Mouse (Mus musculus): ENCODE measurements at regions not wholly inside any gene's neighbourhood (a gene's known extent, or its start where the extent isn't known, plus 50 kb on each side); places are given as distances from the start of the nearest gene placed in this dataset.

GRCm38 (mm10) chr10:111914231-111914630, 58.2 kb upstream of the Krr1 start:
- DNase-seq (ENCODE audit: low spot score) (no peak), ATAC-seq (ENCODE audit: insufficient read depth, low read depth) (no peak)
- WGBS = 84% methylated on average over 4 of the region's 4 CpGs
- no peaks in the 10 kb centered on the region for H3K4me1 ChIP-seq (ENCODE audit: control insufficient read depth, insufficient read depth)
- peaks cover 9% of the 10 kb centered on the region; the same call in 1 of the 2 replicates for H3K9me3 ChIP-seq (replicated peaks; ENCODE audit: control insufficient read depth, low read length)
- H3K27me3 ChIP-seq (ENCODE audit: control insufficient read depth, insufficient read depth, low read length) = no peaks in the 10 kb centered on the region
- no peaks in the 10 kb centered on the region for H3K36me3 ChIP-seq (replicated peaks; ENCODE audit: control insufficient read depth, insufficient read depth, low read length)
- no peak overlapping the region for H3K4me2 ChIP-seq (ENCODE audit: low read depth, low read length)
- TF ChIP-seq CTCF (IDR thresholded peaks at IDR 0.05; ENCODE audit: low read depth) = no peak
- TF ChIP-seq EP300 (IDR thresholded peaks at IDR 0.05; ENCODE audit: low read depth) = no peak
- H3K9ac ChIP-seq (replicated peaks; ENCODE audit: low read depth, low read length) = no peak overlapping the region
- no peak overlapping the region for H3K4me3 ChIP-seq (ENCODE audit: low read depth, low read length)
- H3K27ac ChIP-seq (ENCODE audit: low read depth) = no peak overlapping the region

- ATAC-seq (ENCODE audit: insufficient read depth, low read depth) = no peak
Observed at GRCm38 (mm10) chr10:111918071-111918507, 54.4 kb upstream of the Krr1 start.

GRCm38 (mm10) chr10:111919475-111919874, 53.0 kb upstream of the Krr1 start:
- no peak overlapping the region for H3K9ac ChIP-seq (replicated peaks; ENCODE audit: low read depth, low read length)
- DNase-seq (ENCODE audit: low spot score) (no peak), ATAC-seq (ENCODE audit: insufficient read depth, low read depth) (no peak)
- no peak overlapping the region for H3K4me2 ChIP-seq (ENCODE audit: low read depth, low read length)
- H3K4me3 ChIP-seq (ENCODE audit: low read depth, low read length) = no peak overlapping the region
- no peaks in the 10 kb centered on the region for H3K27me3 ChIP-seq (ENCODE audit: control insufficient read depth, insufficient read depth, low read length)
- WGBS = 49% methylated on average over 2 of the region's 2 CpGs
- no peak overlapping the region for H3K27ac ChIP-seq (ENCODE audit: low read depth)
- H3K36me3 ChIP-seq (replicated peaks; ENCODE audit: control insufficient read depth, insufficient read depth, low read length) = no peaks in the 10 kb centered on the region
- TF ChIP-seq EP300 (IDR thresholded peaks at IDR 0.05; ENCODE audit: low read depth) (no peak), CTCF (IDR thresholded peaks at IDR 0.05; ENCODE audit: low read depth) (no peak)
- 0 out of 2 replicates have a peak, but pooled peaks cover 3% of the 10 kb centered on the region for H3K4me1 ChIP-seq (ENCODE audit: control insufficient read depth, insufficient read depth)
- no peaks in the 10 kb centered on the region for H3K9me3 ChIP-seq (replicated peaks; ENCODE audit: control insufficient read depth, low read length)

More at GRCm38 (mm10) chr10:111918071-111918507, 54.4 kb upstream of the Krr1 start:
- no peak overlapping the region for H3K4me3 ChIP-seq (ENCODE audit: low read depth, low read length)
- no peaks in the 10 kb centered on the region for H3K36me3 ChIP-seq (replicated peaks; ENCODE audit: control insufficient read depth, insufficient read depth, low read length)
- TF ChIP-seq CTCF (IDR thresholded peaks at IDR 0.05; ENCODE audit: low read depth) = no peak
- TF ChIP-seq EP300 (IDR thresholded peaks at IDR 0.05; ENCODE audit: low read depth) = no peak
- H3K27me3 ChIP-seq (ENCODE audit: control insufficient read depth, insufficient read depth, low read length) = no peaks in the 10 kb centered on the region
- 0 out of 2 replicates have a peak, but pooled peaks cover under 1% of the 10 kb centered on the region for H3K9me3 ChIP-seq (replicated peaks; ENCODE audit: control insufficient read depth, low read length)
- no peak for DNase-seq (ENCODE audit: low spot score)
- H3K27ac ChIP-seq (ENCODE audit: low read depth) = no peak overlapping the region
- 84% methylated on average over 3 of the region's 3 CpGs for WGBS
- 0 out of 2 replicates have a peak, but pooled peaks cover 3% of the 10 kb centered on the region for H3K4me1 ChIP-seq (ENCODE audit: control insufficient read depth, insufficient read depth)
- H3K9ac ChIP-seq (replicated peaks; ENCODE audit: low read depth, low read length) = no peak overlapping the region
- no peak overlapping the region for H3K4me2 ChIP-seq (ENCODE audit: low read depth, low read length)

GRCm38 (mm10) chr10:111921492-111921891, 51.0 kb upstream of the Krr1 start:
- ATAC-seq (ENCODE audit: insufficient read depth, low read depth) (no peak), DNase-seq (ENCODE audit: low spot score) (no peak)
- TF ChIP-seq CTCF (IDR thresholded peaks at IDR 0.05; ENCODE audit: low read depth) = no peak
- no peak for TF ChIP-seq EP300 (IDR thresholded peaks at IDR 0.05; ENCODE audit: low read depth)
- no peak overlapping the region for H3K4me3 ChIP-seq (ENCODE audit: low read depth, low read length)
- H3K36me3 ChIP-seq (replicated peaks; ENCODE audit: control insufficient read depth, insufficient read depth, low read length) = no peaks in the 10 kb centered on the region
- WGBS = 68% methylated on average over 9 of the region's 9 CpGs
- H3K4me2 ChIP-seq (ENCODE audit: low read depth, low read length) = no peak overlapping the region
- H3K9ac ChIP-seq (replicated peaks; ENCODE audit: low read depth, low read length) = no peak overlapping the region
- no peak overlapping the region for H3K27ac ChIP-seq (ENCODE audit: low read depth)
- H3K4me1 ChIP-seq (ENCODE audit: control insufficient read depth, insufficient read depth) = 0 out of 2 replicates have a peak, but pooled peaks cover 3% of the 10 kb centered on the region
- no peaks in the 10 kb centered on the region for H3K9me3 ChIP-seq (replicated peaks; ENCODE audit: control insufficient read depth, low read length)
- no peaks in the 10 kb centered on the region for H3K27me3 ChIP-seq (ENCODE audit: control insufficient read depth, insufficient read depth, low read length)

Data from heart, postnatal 0 days (tissue).